18 mouse cellular contexts compared by ENCODE assay signal in genomic region chr13:27960421-27960820, GRCm38 (mm10). TPM values are rescaled to one million over a fixed set of nuclear protein-coding genes. Genes with fewer than 3 reads are reported as not detected.
"Had no signal": no experiment of that assay in that cellular context is flagged by ENCODE, and none has a peak within 500 bp of the region (broad histone marks: within the 10 kb centered on the region; RNA-seq: fewer than 3 reads in every experiment).

No protein-coding gene starts in this region.

RNA-seq across cellular contexts. Expression of gene Prl4a1, which starts 55.6 kb away (rescaled TPM):
- polyA plus RNA-seq: cortical plate, adult 2 months; embryonic facial prominence, embryonic 10.5 days; embryonic facial prominence, embryonic 11.5 days; embryonic facial prominence, embryonic 12.5 days; embryonic facial prominence, embryonic 13.5 days; embryonic facial prominence, embryonic 14.5 days; embryonic facial prominence, embryonic 15.5 days; erythroblast, embryonic 14.5 days; forebrain, embryonic 10.5 days; forebrain, embryonic 11.5 days; forebrain, embryonic 12.5 days; forebrain, embryonic 13.5 days; forebrain, embryonic 14.5 days; forebrain, embryonic 15.5 days; forebrain, embryonic 16.5 days; forebrain, postnatal 0 days; gonadal fat pad, adult 2 months; heart, adult 2 months had no signal
